Mouse (Mus musculus) testis, adult 2 months (tissue): ENCODE measurements around the gene Prcd.

Source experiments
- CTCF ChIP-seq: fragments of 200-500 bp; IDR thresholded peaks from 2 replicates; pipeline ENCODE4 v1.5.1; 2012; ENCODE audit warnings: low read depth, mild to moderate bottlenecking, inconsistent platforms, low read length, moderate library complexity; ENCODE audit not compliant: control insufficient read depth, insufficient read depth, insufficient replicate concordance
- POLR2A ChIP-seq: fragments of 200-500 bp; IDR thresholded peaks from 2 replicates; pipeline ENCODE4 v1.6.1; 2012; ENCODE audit warnings: low read depth, mild to moderate bottlenecking, inconsistent platforms, low read length, moderate library complexity; ENCODE audit not compliant: control insufficient read depth

DNA sequence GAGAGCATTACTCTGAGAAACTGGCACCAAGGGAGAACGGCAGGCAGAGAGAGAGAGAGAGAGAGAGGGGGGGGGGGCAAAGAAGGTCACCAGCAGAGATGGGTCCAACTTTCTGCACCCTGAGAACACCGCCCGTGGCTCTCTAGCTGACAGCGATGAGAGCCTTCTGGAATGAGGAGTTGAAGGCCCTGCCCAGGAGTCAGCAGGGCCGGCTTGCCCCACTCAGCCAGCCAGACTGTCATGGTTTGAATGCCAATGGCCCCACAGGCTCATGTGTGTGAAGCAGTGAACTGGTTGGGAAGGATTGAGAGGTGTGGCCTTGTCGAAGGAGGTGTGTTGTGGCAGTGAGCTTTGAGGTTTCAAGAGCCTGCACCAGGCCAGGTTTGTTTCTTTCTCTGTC is 40.1 kb upstream of the Prcd start:
- no peak for TF ChIP-seq POLR2A
- TF ChIP-seq CTCF, result no peak
